In genomic region chr4:100204381-100204780, GRCm38 (mm10) we compare ENCODE assay signal across 30 mouse cellular contexts.
DNase-seq lines count a peak whose midpoint lies in the region; ATAC-seq lines count a peak whose summit lies in the region.
"Had no signal": no experiment of that assay in that cellular context is flagged by ENCODE, and none has a peak within 500 bp of the region (broad histone marks: within the 10 kb centered on the region; RNA-seq: fewer than 3 reads in every experiment).

No protein-coding gene starts in this region.

- peak overlapping the region; percentile 21 for H3K4me2 ChIP-seq in embryonic facial prominence, embryonic 14.5 days (ENCODE audit: low read depth, low read length)
- no peak overlapping the region for H3K4me2 ChIP-seq in kidney, embryonic 15.5 days
- H3K4me2 ChIP-seq: hindbrain, embryonic 15.5 days; liver, embryonic 13.5 days; midbrain, embryonic 15.5 days; neural tube, embryonic 12.5 days had no signal

- H3K36me3 ChIP-seq in embryonic facial prominence, embryonic 10.5 days (replicated peaks): no peaks in the 10 kb centered on the region
- H3K36me3 ChIP-seq in embryonic facial prominence, embryonic 14.5 days (ENCODE audit: control insufficient read depth, insufficient read depth, low read length): no peaks in the 10 kb centered on the region
- H3K36me3 ChIP-seq in kidney, embryonic 15.5 days: no peaks in the 10 kb centered on the region
- H3K36me3 ChIP-seq: hindbrain, embryonic 10.5 days; hindbrain, embryonic 15.5 days; liver, embryonic 13.5 days; midbrain, embryonic 15.5 days; neural tube, embryonic 12.5 days had no signal

- no peaks in the 10 kb centered on the region for H3K27me3 ChIP-seq in embryonic facial prominence, embryonic 10.5 days (replicated peaks; ENCODE audit: low read depth, poor library complexity, severe bottlenecking)
- H3K27me3 ChIP-seq in embryonic facial prominence, embryonic 14.5 days (replicated peaks; ENCODE audit: control insufficient read depth, insufficient read depth, low read length): no peaks in the 10 kb centered on the region
- no peaks in the 10 kb centered on the region for H3K27me3 ChIP-seq in kidney, embryonic 15.5 days
- H3K27me3 ChIP-seq: hindbrain, embryonic 15.5 days; liver, embryonic 13.5 days; midbrain, embryonic 15.5 days; neural tube, embryonic 12.5 days had no signal

- 48% methylated on average over 12 of the region's 12 CpGs for WGBS in embryonic facial prominence, embryonic 10.5 days
- 30% methylated on average over 12 of the region's 12 CpGs for WGBS in embryonic facial prominence, embryonic 14.5 days
- 61% methylated on average over 12 of the region's 12 CpGs for WGBS in kidney, embryonic 15.5 days

- H3K9me3 ChIP-seq in embryonic facial prominence, embryonic 10.5 days: no peaks in the 10 kb centered on the region
- H3K9me3 ChIP-seq in embryonic facial prominence, embryonic 14.5 days (ENCODE audit: control insufficient read depth, low read length): no peaks in the 10 kb centered on the region
- H3K9me3 ChIP-seq in kidney, embryonic 15.5 days (replicated peaks): no peaks in the 10 kb centered on the region
- H3K9me3 ChIP-seq: hindbrain, embryonic 10.5 days; hindbrain, embryonic 15.5 days; liver, embryonic 13.5 days; midbrain, embryonic 15.5 days; neural tube, embryonic 12.5 days had no signal

- no peak overlapping the region for H3K9ac ChIP-seq in embryonic facial prominence, embryonic 14.5 days (ENCODE audit: low read depth, low read length)
- H3K9ac ChIP-seq in kidney, embryonic 15.5 days: no peak overlapping the region
- H3K9ac ChIP-seq: forebrain, postnatal 0 days; hindbrain, embryonic 15.5 days; liver, embryonic 13.5 days; midbrain, embryonic 15.5 days; neural tube, embryonic 12.5 days had no signal

- no peak for ATAC-seq in embryonic facial prominence, embryonic 14.5 days (ENCODE audit: low read depth)
- no peak for ATAC-seq in kidney, embryonic 15.5 days (replicated peaks; ENCODE audit: low FRiP score)
- ATAC-seq: CD4-positive, CD25-positive, alpha-beta regulatory T cell, adult 4 months; forebrain, postnatal 0 days; inflammation-experienced regulatory T-cells, adult 6 months; midbrain, embryonic 15.5 days had no signal

- H3K4me1 ChIP-seq in embryonic facial prominence, embryonic 10.5 days: peaks cover 66% of the 10 kb centered on the region
- H3K4me1 ChIP-seq in embryonic facial prominence, embryonic 14.5 days (ENCODE audit: control insufficient read depth, insufficient read depth, low read length): peaks cover 17% of the 10 kb centered on the region
- H3K4me1 ChIP-seq in kidney, embryonic 15.5 days: peaks cover 14% of the 10 kb centered on the region
- H3K4me1 ChIP-seq: hindbrain, embryonic 15.5 days; midbrain, embryonic 15.5 days; neural tube, embryonic 12.5 days had no signal

- peak; percentile 66 for DNase-seq in heart, adult 11 months
- DNase-seq in heart, adult 9 months (ENCODE audit: low spot score in 2 of 2): no peak
- DNase-seq in embryonic facial prominence, embryonic 10.5 days (ENCODE audit: low spot score): peak; percentile 63
- DNase-seq in embryonic facial prominence, embryonic 14.5 days (ENCODE audit: low spot score): peak; percentile 81
- DNase-seq in kidney, postnatal 36 days: no peak
- DNase-seq in thymus, postnatal 10 days (ENCODE audit: low spot score in 2 of 2): no peak
- DNase-seq: adrenal gland, postnatal 25 days; cerebellum, adult 18-20 months; cerebellum, postnatal 10 days; forebrain, postnatal 0 days; heart, postnatal 14 days; kidney, adult 11 months; kidney, postnatal 25 days; liver, embryonic 13.5 days; lung, adult 18-20 months; lung, postnatal 10 days; right cerebral cortex, adult 18-20 months; spleen, adult 18-20 months; thymus, adult 2 months; thymus, postnatal 4 days had no signal

- peak overlapping the region; percentile 71 for H3K27ac ChIP-seq in embryonic facial prominence, embryonic 10.5 days (replicated peaks)
- H3K27ac ChIP-seq in embryonic facial prominence, embryonic 14.5 days (replicated peaks; ENCODE audit: low read depth, low read length): peak overlapping the region; percentile 44; the same call in 1 of the 2 replicates
- H3K27ac ChIP-seq in kidney, embryonic 15.5 days: no peak overlapping the region
- H3K27ac ChIP-seq: hindbrain, embryonic 10.5 days; hindbrain, embryonic 15.5 days; layer of hippocampus, adult 2 months; left cerebral cortex, adult 2 months; liver, embryonic 13.5 days; midbrain, embryonic 15.5 days; neural tube, embryonic 12.5 days had no signal

- no peak overlapping the region for H3K4me3 ChIP-seq in embryonic facial prominence, embryonic 10.5 days
- H3K4me3 ChIP-seq in embryonic facial prominence, embryonic 14.5 days (ENCODE audit: low read depth, low read length): no peak overlapping the region
- no peak overlapping the region for H3K4me3 ChIP-seq in kidney, embryonic 15.5 days (replicated peaks)
- H3K4me3 ChIP-seq: hindbrain, embryonic 10.5 days; hindbrain, embryonic 15.5 days; layer of hippocampus, adult 2 months; left cerebral cortex, adult 2 months; liver, embryonic 13.5 days; midbrain, embryonic 15.5 days; myocyte; neural tube, embryonic 12.5 days had no signal

Comparison
In these comparisons a context has a peak if more than half of its experiments do, and no peak if none do; other contexts are left out.
1. DNase-seq: peak in heart, adult 11 months (single experiment), embryonic facial prominence, embryonic 10.5 days (single experiment) and embryonic facial prominence, embryonic 14.5 days (single experiment); none in heart, adult 9 months (0 of 2), kidney, postnatal 36 days (0 of 2) and thymus, postnatal 10 days (0 of 2).